Mouse (Mus musculus) bone marrow macrophage, adult 2 months (primary cell): ENCODE measurements around the gene Ebf1.

Experiments used
- CTCF ChIP-seq: IDR thresholded peaks from 2 replicates; pipeline ENCODE4 v1.5.1; 2012; ENCODE audit warnings: low read depth, mild to moderate bottlenecking, low read length, moderate library complexity
- POLR2A ChIP-seq: IDR thresholded peaks from 2 replicates; pipeline ENCODE4 v1.6.1; 2012; ENCODE audit warnings: mild to moderate bottlenecking, low read depth, low read length, borderline replicate concordance

DNA sequence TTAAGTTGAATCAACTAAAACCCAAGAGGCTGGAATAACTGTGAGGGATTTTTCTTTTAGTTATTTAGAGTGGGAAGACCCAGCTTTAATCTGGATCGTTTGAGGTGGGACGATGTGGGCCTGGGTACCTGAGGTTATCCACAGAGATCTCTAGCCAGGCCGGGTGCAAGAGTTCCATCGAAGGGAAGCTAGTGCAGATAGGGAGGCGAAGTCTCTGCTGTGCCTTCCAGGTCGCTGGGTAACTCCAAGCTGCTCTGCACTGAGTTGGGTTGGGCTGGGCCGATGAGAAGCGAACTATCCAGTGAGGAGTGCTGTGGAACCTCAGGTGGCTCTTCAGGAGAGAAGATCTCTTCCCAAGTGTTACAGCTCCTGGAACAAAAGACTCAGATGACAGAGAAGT lies 42.7 kb upstream of the Ebf1 start:
- TF ChIP-seq CTCF = no peak
- no peak for TF ChIP-seq POLR2A
